Mouse (Mus musculus) lung, adult 2 months (tissue): Measurements from ENCODE around the gene Gm27027.

ENCODE experiments used
- CTCF ChIP-seq: fragments of 200-500 bp; IDR thresholded peaks from 2 replicates; pipeline ENCODE4 v1.5.1; 2011; ENCODE audit warnings: mild to moderate bottlenecking, low read length, control low read depth; ENCODE audit not compliant: insufficient read depth
- POLR2A ChIP-seq: fragments of 200-500 bp; IDR thresholded peaks from 2 replicates; pipeline ENCODE4 v1.6.1; 2011; ENCODE audit warnings: low read depth, mild to moderate bottlenecking, control low read depth, low read length, borderline replicate concordance; ENCODE audit errors: extremely low read depth

DNA sequence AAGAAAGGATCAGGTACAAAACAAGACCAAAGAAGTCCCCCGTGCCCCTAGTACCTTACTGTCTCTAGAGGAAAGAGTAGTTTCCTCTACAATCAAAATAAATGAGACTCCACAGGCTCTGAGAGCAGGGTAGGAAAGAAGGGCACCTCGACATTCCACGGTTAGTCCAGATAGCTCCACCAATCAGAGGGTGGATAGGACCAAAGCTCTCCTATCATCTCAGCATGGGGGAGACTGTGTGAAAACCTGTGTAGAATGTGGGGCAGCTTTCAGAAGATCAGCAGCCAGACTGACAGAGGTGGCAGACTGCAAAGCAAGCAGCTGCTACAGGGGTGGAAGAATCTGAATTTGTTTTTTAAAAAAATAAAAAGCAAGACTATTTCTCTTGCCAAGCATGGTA lies 3.3 kb downstream of the Gm27027 start:
- TF ChIP-seq CTCF (no peak), POLR2A (no peak)
